25 mouse cellular contexts compared by ENCODE assay signal in genomic region chr1:194772053-194772452, GRCm38 (mm10).
"Had no signal": no experiment of that assay in that cellular context is flagged by ENCODE, and none has a peak within 500 bp of the region (broad histone marks: within the 10 kb centered on the region; RNA-seq: fewer than 3 reads in every experiment).

No protein-coding gene starts in this region.

- H3K36me3 ChIP-seq: limb, embryonic 10.5 days; limb, embryonic 12.5 days; liver, embryonic 13.5 days; liver, embryonic 15.5 days had no signal

- H3K9ac ChIP-seq: heart, embryonic 13.5 days; heart, embryonic 15.5 days; hindbrain, embryonic 13.5 days; intestine, embryonic 15.5 days; limb, embryonic 12.5 days; liver, embryonic 13.5 days; liver, embryonic 15.5 days; liver, postnatal 0 days had no signal

- ATAC-seq: inflammation-experienced regulatory T-cells, adult 6 months; intestine, embryonic 15.5 days; intestine, postnatal 0 days; liver, postnatal 0 days had no signal

- H3K9me3 ChIP-seq: heart, embryonic 13.5 days; heart, embryonic 15.5 days; hindbrain, embryonic 13.5 days; intestine, embryonic 15.5 days; limb, embryonic 10.5 days; limb, embryonic 12.5 days; liver, embryonic 13.5 days; liver, embryonic 15.5 days had no signal

- H3K27ac ChIP-seq: gastrocnemius, adult 2 months; heart, adult 2 months; heart, embryonic 13.5 days; heart, embryonic 15.5 days; hindbrain, embryonic 13.5 days; intestine, embryonic 15.5 days; layer of hippocampus, adult 2 months; left cerebral cortex, adult 2 months; limb, embryonic 10.5 days; limb, embryonic 12.5 days; liver, embryonic 13.5 days; liver, embryonic 15.5 days had no signal

- H3K4me2 ChIP-seq: heart, embryonic 11.5 days; heart, embryonic 13.5 days; heart, embryonic 15.5 days; hindbrain, embryonic 13.5 days; intestine, embryonic 15.5 days; limb, embryonic 12.5 days; liver, embryonic 13.5 days; liver, embryonic 15.5 days had no signal

- DNase-seq: gastrocnemius, adult 2 months; gastrocnemius, postnatal 10 days; gastrocnemius, postnatal 25 days; heart, adult 2 months; heart, postnatal 14 days; heart, postnatal 4 days; kidney, adult 18-20 months; kidney, adult 8-10 months; kidney, postnatal 10 days; kidney, postnatal 25 days; kidney, postnatal 4 days; liver, embryonic 13.5 days; liver, postnatal 0 days had no signal

- H3K4me3 ChIP-seq: gastrocnemius, adult 2 months; heart, adult 2 months; heart, embryonic 13.5 days; heart, embryonic 15.5 days; hindbrain, embryonic 13.5 days; intestine, embryonic 15.5 days; layer of hippocampus, adult 2 months; left cerebral cortex, adult 2 months; limb, embryonic 10.5 days; limb, embryonic 12.5 days; liver, embryonic 13.5 days; liver, embryonic 15.5 days had no signal

- H3K27me3 ChIP-seq: heart, embryonic 13.5 days; heart, embryonic 15.5 days; hindbrain, embryonic 13.5 days; intestine, embryonic 15.5 days; limb, embryonic 12.5 days; liver, embryonic 13.5 days; liver, embryonic 15.5 days had no signal

- H3K4me1 ChIP-seq: heart, embryonic 13.5 days; heart, embryonic 15.5 days; intestine, embryonic 15.5 days; limb, embryonic 12.5 days had no signal
